ENCODE assay signal across 8 mouse cellular contexts in the genomic region with DNA sequence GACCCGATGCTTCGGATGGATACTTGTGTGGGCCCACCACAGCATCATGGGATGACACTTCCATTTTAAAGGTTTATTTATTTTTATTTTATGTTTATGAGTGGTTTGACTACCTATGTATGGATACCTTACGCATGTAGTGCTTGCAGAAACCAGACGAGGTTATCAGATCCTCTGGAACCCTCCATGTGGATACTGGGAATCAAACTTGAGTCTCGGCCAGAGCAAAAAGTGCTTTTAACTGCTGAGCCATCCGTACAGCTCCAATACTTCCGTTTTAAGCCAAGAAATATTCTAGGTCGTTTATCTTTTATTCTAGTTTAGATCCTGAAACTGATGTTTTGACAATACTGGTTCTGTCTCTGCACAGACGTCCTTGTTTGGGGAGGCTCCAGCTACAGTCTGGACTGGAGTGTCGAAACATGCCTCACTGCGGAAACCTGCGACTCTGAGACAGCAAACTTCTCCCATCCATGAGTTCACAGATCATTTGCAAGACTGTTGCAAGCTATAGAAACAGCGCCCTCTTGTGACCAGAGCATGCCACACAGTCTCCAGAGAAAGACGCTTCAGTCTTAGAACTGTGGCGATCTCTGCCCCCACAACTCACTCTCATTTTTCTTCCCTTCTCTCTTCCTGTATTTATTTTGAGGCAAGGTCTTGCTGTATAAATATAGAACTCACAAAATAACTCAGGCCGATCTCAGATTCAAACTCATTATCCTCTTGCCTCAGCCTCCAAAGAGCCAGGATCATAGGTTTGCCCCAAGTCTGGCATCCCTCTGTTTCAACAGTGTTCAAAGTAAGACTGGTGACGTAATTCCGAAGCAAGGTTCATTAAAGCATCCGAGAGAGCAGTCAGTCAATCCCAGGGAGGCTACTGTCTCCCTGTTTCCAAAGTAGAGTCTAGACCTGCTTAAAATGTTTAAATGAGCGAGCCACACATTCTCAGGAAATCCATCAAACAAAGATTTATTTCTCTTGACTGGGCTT. TPM values are rescaled to one million over a fixed set of nuclear protein-coding genes. Genes with fewer than 3 reads are reported as not detected.
DNase-seq lines count a peak whose midpoint lies in the region; ATAC-seq and TF ChIP-seq lines count a peak whose summit lies in the region.

No protein-coding gene starts in this region.

- H3K36me3 ChIP-seq in hindbrain, embryonic 14.5 days (replicated peaks; ENCODE audit: control insufficient read depth, insufficient read depth) = no peaks in the 10 kb centered on the region

- ATAC-seq in Patski = peak; percentile 57
- ATAC-seq in hindbrain, embryonic 14.5 days (ENCODE audit: low FRiP score) = peak; percentile 72; the same call in 1 of the 2 replicates

- H3K4me2 ChIP-seq in hindbrain, embryonic 14.5 days (replicated peaks) = no peak overlapping the region

- H3K9me3 ChIP-seq in hindbrain, embryonic 14.5 days (ENCODE audit: control insufficient read depth, low read length) = no peaks in the 10 kb centered on the region

- no peak overlapping the region for H3K9ac ChIP-seq in hindbrain, embryonic 14.5 days

- no peaks in the 10 kb centered on the region for H3K4me1 ChIP-seq in hindbrain, embryonic 14.5 days (replicated peaks; ENCODE audit: control insufficient read depth, insufficient read depth, low read length)

- peak; percentile 94 for TF ChIP-seq CTCF in Patski (IDR thresholded peaks at IDR 0.05)

- in situ Hi-C loops in Patski (cut with MboI; ENCODE audit: low pct_unique_long_range_greater_than_20kb) = loop anchor here (5.0 kb wide), 2 partner anchors 74 to 154 kb away; no protein-coding TSS in a partner anchor

- WGBS in hindbrain, embryonic 14.5 days = 40% methylated on average over 20 of the region's 20 CpGs

- peak; percentile 37 for DNase-seq in Patski (ENCODE audit: low read depth, low spot score)
- peak; percentile 90 to 95 for DNase-seq in cerebellum, postnatal 14 days
- peak; percentile 74 to 87 for DNase-seq in frontal cortex, postnatal 25 days (ENCODE audit: low spot score in 2 of 2)
- DNase-seq in hindbrain, embryonic 14.5 days (ENCODE audit: low spot score) = peak; percentile 96
- peak; percentile 65 to 94 for DNase-seq in layer of hippocampus, postnatal 25 days (ENCODE audit: extremely low spot score in 1 of 2, low spot score in 1 of 2)
- peak; percentile 92 for DNase-seq in lung, postnatal 25 days (ENCODE audit: low spot score)
- peak; percentile 96 for DNase-seq in retina, embryonic 14.5 days (ENCODE audit: low spot score)
- peak; percentile 86 to 87 for DNase-seq in thymus, postnatal 36 days

- no peak overlapping the region for H3K27ac ChIP-seq in hindbrain, embryonic 14.5 days

- H3K4me3 ChIP-seq in hindbrain, embryonic 14.5 days (replicated peaks; ENCODE audit: low read length) = no peak overlapping the region

- CTCF ChIA-PET in Patski (lab: Charles Lee) = interaction anchor here (0.6 to 3.8 kb wide), 10 partner anchors 12 to 153 kb away, joined by 3 to 32 read pairs (median 4); no protein-coding TSS in a partner anchor

- POLR2A ChIA-PET in Patski (lab: Charles Lee) = interaction anchor here (0.7 to 1.1 kb wide), 3 partner anchors 71 to 161 kb away, joined by 3 read pairs; no protein-coding TSS in a partner anchor

- H3K27me3 ChIP-seq in Patski = peaks cover 23% of the 10 kb centered on the region
- no peaks in the 10 kb centered on the region for H3K27me3 ChIP-seq in hindbrain, embryonic 14.5 days (ENCODE audit: control insufficient read depth, insufficient read depth, low read length)

RNA-seq across cellular contexts. Expression of gene Rcsd1, which starts 26.6 kb away (rescaled TPM):
- 0.24 TPM for polyA plus RNA-seq in Patski (2021)
- polyA plus RNA-seq in hindbrain, embryonic 14.5 days (2014; fragmentation: Nextera tagmentation; extraction: Ambion mirVana) = 6.0 and 8.4 TPM in 2 replicates
- 1 to 10 TPM; 4.3 to 4.8 TPM for total RNA-seq in layer of hippocampus, postnatal 25 days (2021)

RNA-seq across cellular contexts. Expression of gene Creg1, which starts 27.4 kb away (rescaled TPM):
- 26.5 TPM for polyA plus RNA-seq in Patski (2021)
- 35.2 and 36.5 TPM in 2 replicates for polyA plus RNA-seq in hindbrain, embryonic 14.5 days (2014; fragmentation: Nextera tagmentation; extraction: Ambion mirVana)
- total RNA-seq in layer of hippocampus, postnatal 25 days (2021) = 10 to 100 TPM; 26.1 to 28.7 TPM

RNA-seq across cellular contexts. Expression of gene Cd247, which starts 52.4 kb away (rescaled TPM):
- 1.6 TPM for polyA plus RNA-seq in Patski (2021)
- polyA plus RNA-seq in hindbrain, embryonic 14.5 days (2014; fragmentation: Nextera tagmentation; extraction: Ambion mirVana) = 0.54 and 0.90 TPM in 2 replicates
- total RNA-seq in layer of hippocampus, postnatal 25 days (2021) = not detected

Comparison
In these comparisons a context has a peak if more than half of its experiments do, and no peak if none do; other contexts are left out.
1. DNase-seq: peak in every context shown above with its lines; median percentile 96 in hindbrain, embryonic 14.5 days; 96 in retina, embryonic 14.5 days; 92 in cerebellum, postnatal 14 days; 92 in lung, postnatal 25 days; 86 in thymus, postnatal 36 days; 80 in frontal cortex, postnatal 25 days; 80 in layer of hippocampus, postnatal 25 days; 37 in Patski.